Mouse (Mus musculus) hindbrain, embryonic 15.5 days (tissue): ENCODE measurements around the gene Trim14. TPM values are rescaled to one million over a fixed set of nuclear protein-coding genes. Genes with fewer than 3 reads are reported as not detected.
A peak's percentile ranks its signal among the peaks of the same experiment; 100 is the strongest.

Experiments used
- ATAC-seq: fragments of 200-750 bp; cut with Nextera tagmentation; 2 replicates; pipeline ENCODE4 v1.8.0; 2017; ENCODE audit warnings: low read depth, moderate number of reproducible peaks, moderate TSS enrichment; ENCODE audit not compliant: low FRiP score
- H3K27ac ChIP-seq: fragments of 300-500 bp; sonication (generic); replicated peaks from 2 replicates; pipeline ENCODE4 v1.5.1; 2015; ENCODE audit warnings: mild to moderate bottlenecking, inconsistent platforms
- H3K27me3 ChIP-seq: fragments of 300-500 bp; sonication (generic); 2 replicates; pipeline ENCODE4 v1.6.1; 2015; ENCODE audit warnings: control low read depth, inconsistent platforms
- H3K36me3 ChIP-seq: fragments of 300-500 bp; sonication (generic); 2 replicates; pipeline ENCODE4 v1.6.1; 2015; ENCODE audit warnings: control low read depth, inconsistent platforms
- H3K4me1 ChIP-seq: fragments of 300-500 bp; sonication (generic); replicated peaks from 2 replicates; pipeline ENCODE4 v1.6.1; 2015; ENCODE audit warnings: control low read depth, inconsistent platforms
- H3K4me2 ChIP-seq: fragments of 300-500 bp; sonication (generic); 2 replicates; pipeline ENCODE4 v1.6.1; 2015; ENCODE audit warnings: moderate library complexity, mild to moderate bottlenecking, inconsistent platforms
- H3K4me3 ChIP-seq: fragments of 300-500 bp; sonication (generic); 2 replicates; pipeline ENCODE4 v1.5.1; 2015; ENCODE audit warnings: mild to moderate bottlenecking, inconsistent platforms
- H3K9ac ChIP-seq: fragments of 300-500 bp; sonication (generic); 2 replicates; pipeline ENCODE4 v1.6.1; 2015; ENCODE audit warnings: inconsistent platforms
- H3K9me3 ChIP-seq: fragments of 300-500 bp; sonication (generic); 2 replicates; pipeline ENCODE4 v1.6.1; 2016; ENCODE audit warnings: control low read depth, inconsistent platforms
- WGBS: fragments of 180-500 bp; shearing (Covaris S2); methylation state at CpG from one replicate; pipeline ENCODE4 v1.1.7; 2015; 5-methylcytosine and 5-hydroxymethylcytosine counted together
- polyA plus RNA-seq: library from polyadenylated mRNA; unstranded; fragments of >200 nt; fragmentation: Nextera tagmentation; extraction: Ambion mirVana; gene quantifications from 2 replicates; pipeline ENCODE4 v1.2.1, GENCODE M21; 2015

Trim14 gene
- polyA plus RNA-seq, 1 experiment from 2014 or later = 1.2 TPM

DNA sequence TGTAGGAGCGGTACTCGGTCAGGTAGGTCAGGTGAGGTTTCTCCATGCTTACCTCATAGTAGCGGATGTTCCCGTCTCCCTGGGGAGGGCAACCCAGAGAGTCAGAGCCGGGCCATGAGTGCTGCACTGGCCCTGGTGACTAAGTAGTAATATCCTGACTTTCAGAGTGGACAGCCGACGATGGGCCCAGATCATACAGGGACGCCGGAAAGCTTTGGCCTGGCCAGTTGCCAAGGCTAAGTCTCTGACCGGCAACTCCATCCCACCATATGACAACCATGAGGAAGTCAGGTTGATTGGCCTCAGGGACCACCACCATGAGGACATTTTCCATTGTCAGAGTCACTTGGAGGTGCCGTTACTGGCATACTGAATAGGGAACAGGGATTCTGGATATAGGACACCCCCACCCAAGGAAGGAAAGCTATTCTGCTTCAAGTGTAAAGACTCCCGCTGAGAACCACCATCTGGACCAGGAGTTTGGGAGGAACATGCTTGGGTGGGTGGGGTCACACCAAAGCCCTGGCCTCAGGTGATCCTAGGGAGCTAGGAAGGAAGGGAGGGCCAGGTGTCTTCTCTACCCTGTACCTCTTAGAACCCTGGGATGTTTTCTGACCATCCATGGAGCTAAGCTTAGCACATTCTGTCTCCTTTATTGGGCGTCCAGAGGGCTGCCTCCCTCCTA, 7.6 kb upstream of the Trim14 start:
- Histone ChIP-seq H3K4me2 (no peak overlapping the region), H3K4me1 (no peaks in the 10 kb centered on the region), H3K4me3 (no peak overlapping the region), H3K36me3 (peaks cover 9% of the 10 kb centered on the region; the same call in 1 of the 2 replicates), H3K27ac (no peak overlapping the region), H3K27me3 (0 out of 2 replicates have a peak, but pooled peaks cover 4% of the 10 kb centered on the region), H3K9ac (no peak overlapping the region), H3K9me3 (no peaks in the 10 kb centered on the region)
- no peak for ATAC-seq
- 94% methylated on average over 13 of the region's 13 CpGs for WGBS

DNA sequence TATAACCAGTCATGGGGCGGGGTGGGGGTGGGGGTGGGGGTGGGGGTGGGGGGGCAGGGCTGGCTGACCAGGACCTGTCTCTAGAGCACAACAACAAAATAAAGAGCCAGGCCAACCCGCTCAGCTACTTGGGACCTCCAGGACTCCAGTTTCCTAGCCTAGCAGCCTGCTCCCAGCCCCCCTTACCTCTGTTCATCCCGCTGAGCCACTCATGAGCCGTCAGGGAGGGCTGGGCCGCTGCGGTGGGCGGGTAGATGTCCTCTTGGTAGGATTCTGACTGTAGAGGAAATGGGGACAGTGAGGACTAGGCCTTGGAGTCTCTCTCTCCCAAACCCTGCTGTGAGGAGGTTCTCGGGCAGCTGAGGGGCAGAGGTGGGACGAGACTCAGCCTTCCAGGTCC, 5.8 kb upstream of the Trim14 start:
- no peaks in the 10 kb centered on the region for H3K4me1 ChIP-seq
- WGBS = 50% methylated on average over 9 of the region's 9 CpGs
- H3K4me2 ChIP-seq = no peak overlapping the region
- H3K4me3 ChIP-seq = no peak overlapping the region
- H3K36me3 ChIP-seq = peaks cover 9% of the 10 kb centered on the region; the same call in 1 of the 2 replicates
- no peak overlapping the region for H3K9ac ChIP-seq
- no peak for ATAC-seq
- H3K27me3 ChIP-seq = peaks cover 16% of the 10 kb centered on the region
- H3K9me3 ChIP-seq = no peaks in the 10 kb centered on the region
- no peak overlapping the region for H3K27ac ChIP-seq

DNA sequence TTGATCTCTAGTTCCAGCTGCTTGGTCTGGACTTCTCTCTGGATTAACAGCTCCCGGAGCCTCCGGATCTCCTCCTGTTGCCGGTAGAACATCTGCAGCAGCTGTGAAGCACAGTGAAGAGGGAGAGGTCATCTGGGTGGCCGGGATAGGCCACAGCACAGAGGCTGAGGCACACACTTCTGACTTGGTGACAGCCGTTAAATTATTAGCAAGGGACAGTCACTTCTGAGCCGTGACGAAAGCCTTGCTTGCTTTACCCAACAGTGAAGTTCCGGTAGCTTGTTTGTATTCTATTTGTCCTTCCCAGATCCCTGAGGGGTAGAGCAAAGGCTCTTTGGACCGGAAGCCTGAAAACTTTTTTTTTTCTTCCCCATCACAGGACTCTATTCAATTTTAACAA, 3.2 kb upstream of the Trim14 start:
- H3K4me1 ChIP-seq = peaks cover 19% of the 10 kb centered on the region
- 59% methylated on average over 9 of the region's 9 CpGs for WGBS
- H3K4me2 ChIP-seq = no peak overlapping the region
- H3K4me3 ChIP-seq = no peak overlapping the region
- peaks cover 40% of the 10 kb centered on the region for H3K27me3 ChIP-seq
- no peak overlapping the region for H3K9ac ChIP-seq
- no peaks in the 10 kb centered on the region for H3K9me3 ChIP-seq
- H3K27ac ChIP-seq = no peak overlapping the region
- peaks cover 9% of the 10 kb centered on the region; the same call in 1 of the 2 replicates for H3K36me3 ChIP-seq
- no peak for ATAC-seq

DNA sequence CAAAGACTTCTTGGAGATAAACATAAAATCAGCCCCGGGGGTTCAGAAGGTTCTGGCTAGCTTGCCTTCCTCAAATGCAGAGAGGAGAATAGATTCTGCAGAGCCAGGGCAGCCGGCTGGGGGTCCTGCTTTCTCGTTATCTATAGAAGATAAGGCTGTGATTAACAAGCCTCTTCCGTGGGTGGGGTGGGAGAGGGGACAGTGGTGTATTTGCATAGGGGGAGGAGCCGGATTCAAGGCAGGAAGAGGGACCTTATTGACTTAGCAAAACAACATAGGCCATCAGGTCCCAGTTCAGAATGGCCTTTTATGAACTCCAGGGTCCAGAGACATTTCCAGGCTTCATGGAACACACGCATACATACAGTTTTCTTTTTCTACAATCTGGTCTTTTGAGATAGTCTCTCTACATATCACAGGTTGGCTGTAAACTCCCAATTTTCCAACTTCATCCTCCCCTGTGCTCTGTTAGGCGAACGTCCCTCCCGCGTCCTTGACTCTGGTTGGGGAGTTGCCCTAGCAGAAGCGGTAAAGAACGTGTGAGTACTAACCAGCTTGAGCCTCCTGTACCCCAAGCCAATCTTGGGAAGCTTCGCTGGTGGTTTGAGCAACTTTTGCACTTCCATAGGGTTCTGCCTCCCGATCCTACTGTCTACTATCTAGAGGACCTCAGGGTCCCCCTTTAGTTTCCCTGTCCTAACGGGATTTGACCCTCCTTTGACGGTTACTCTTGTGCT, 679 bp downstream of the Trim14 start:
- H3K27ac ChIP-seq = no peak overlapping the region
- H3K4me2 ChIP-seq = peak overlapping the region; percentile 73
- no peaks in the 10 kb centered on the region for H3K36me3 ChIP-seq
- 6% methylated on average over 16 of the region's 16 CpGs for WGBS
- peaks cover 60% of the 10 kb centered on the region for H3K27me3 ChIP-seq
- peaks cover 24% of the 10 kb centered on the region for H3K4me1 ChIP-seq
- H3K9ac ChIP-seq = peak overlapping the region; percentile 32; the same call in 1 of the 2 replicates
- H3K4me3 ChIP-seq = peak overlapping the region; percentile 44
- no peaks in the 10 kb centered on the region for H3K9me3 ChIP-seq
- no peak for ATAC-seq

DNA sequence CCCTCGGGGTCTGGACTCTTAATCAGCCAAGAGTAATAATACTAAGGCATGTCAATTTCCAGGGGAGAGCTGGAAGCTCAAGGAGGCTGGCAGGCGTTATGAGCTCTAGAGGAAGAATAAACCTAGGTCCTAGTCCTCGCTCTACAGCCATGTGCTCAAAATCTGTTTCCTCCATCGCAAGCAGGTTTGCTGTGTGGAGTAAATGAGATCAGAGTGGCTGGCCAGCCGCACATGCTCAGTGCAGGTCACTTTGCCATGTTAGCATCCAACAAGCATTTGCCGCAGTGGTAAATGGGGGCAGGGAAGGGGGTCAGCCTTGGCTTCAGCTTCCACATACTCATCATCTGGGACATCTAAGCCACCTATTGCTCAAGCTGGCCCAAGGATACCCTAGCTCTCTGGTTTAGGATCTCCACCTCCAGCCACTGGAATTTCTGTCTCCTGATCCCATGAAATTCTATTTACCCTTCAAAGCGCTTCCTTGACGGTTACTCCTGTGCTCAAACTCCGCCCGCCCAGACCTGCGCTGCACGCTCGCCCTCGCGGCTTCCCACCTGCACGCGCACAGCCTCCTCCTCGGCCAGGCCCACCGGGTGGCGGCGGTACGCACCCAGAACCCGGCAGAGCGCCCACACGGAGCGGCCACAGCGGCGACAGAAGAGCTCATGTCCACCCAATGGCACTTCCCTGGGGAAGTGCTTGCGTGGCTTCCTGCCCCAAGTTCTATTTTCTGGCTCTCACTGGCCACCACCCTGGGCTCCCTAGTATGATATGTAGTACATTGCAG, 1.8 kb downstream of the Trim14 start:
- WGBS = 13% methylated on average over 29 of the region's 29 CpGs
- H3K27me3 ChIP-seq = peaks cover 57% of the 10 kb centered on the region
- ATAC-seq = peak; percentile 52; the same call in 1 of the 2 replicates

DNA sequence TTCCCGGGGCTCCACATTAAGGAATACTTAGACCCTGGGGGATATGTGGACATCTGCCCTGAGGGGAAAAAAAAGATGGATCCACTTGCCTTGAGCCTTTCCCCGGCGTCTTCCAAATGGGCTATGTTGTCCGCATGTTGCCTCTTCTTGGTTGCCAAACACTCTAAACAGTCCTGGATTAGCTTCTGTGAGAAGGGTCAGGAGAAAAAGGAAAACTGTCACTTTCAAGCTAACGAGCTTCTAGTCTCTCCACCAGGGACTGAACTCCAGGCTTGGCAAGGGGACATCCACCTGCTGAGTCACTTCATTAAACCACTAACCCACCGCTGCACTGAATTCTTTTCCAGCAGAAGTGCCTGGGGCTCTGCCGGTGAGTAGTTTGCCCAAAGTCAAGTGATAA, 3.0 kb downstream of the Trim14 start:
- no peak for ATAC-seq
- Histone ChIP-seq H3K36me3 (no peaks in the 10 kb centered on the region), H3K4me3 (no peak overlapping the region), H3K27me3 (peaks cover 54% of the 10 kb centered on the region), H3K9me3 (no peaks in the 10 kb centered on the region), H3K4me2 (no peak overlapping the region), H3K4me1 (peaks cover 24% of the 10 kb centered on the region), H3K27ac (no peak overlapping the region), H3K9ac (no peak overlapping the region)
- 72% methylated on average over 7 of the region's 7 CpGs for WGBS

More for the DNA sequence above, 1.8 kb downstream of the Trim14 start:
- H3K36me3 ChIP-seq = no peaks in the 10 kb centered on the region
- H3K9ac ChIP-seq = peak overlapping the region; percentile 4; the same call in 1 of the 2 replicates
- H3K4me2 ChIP-seq = peak overlapping the region; percentile 58
- H3K4me1 ChIP-seq = peaks cover 24% of the 10 kb centered on the region
- peak overlapping the region; percentile 24 for H3K4me3 ChIP-seq
- no peak overlapping the region; the same call in 1 of the 2 replicates for H3K27ac ChIP-seq
- no peaks in the 10 kb centered on the region for H3K9me3 ChIP-seq

DNA sequence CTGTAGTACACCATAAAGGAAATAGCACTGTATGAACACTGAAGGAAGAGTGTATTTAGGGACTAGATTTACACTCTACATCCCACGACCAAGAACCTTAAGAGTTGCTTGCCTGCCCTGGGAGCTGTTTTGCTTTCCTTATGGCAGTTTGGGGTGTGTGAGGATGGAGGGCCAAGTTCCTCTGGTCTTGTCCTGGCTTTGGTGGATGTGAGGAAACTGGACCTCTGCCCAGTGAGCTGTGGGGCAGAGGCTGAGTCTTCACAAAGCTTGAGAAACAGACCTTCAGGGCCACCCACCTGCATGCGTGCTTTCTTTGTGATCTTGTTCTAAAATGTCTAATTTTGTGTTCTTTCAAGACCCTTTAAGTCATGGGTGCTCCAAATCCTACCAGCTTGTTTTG, 3.4 kb downstream of the Trim14 start:
- Histone ChIP-seq H3K27me3 (peaks cover 50% of the 10 kb centered on the region), H3K4me3 (no peak overlapping the region), H3K27ac (no peak overlapping the region), H3K36me3 (no peaks in the 10 kb centered on the region), H3K4me2 (no peak overlapping the region), H3K9me3 (no peaks in the 10 kb centered on the region), H3K4me1 (peaks cover 25% of the 10 kb centered on the region), H3K9ac (no peak overlapping the region)
- ATAC-seq = no peak
- WGBS = 80% methylated on average over 2 of the region's 2 CpGs

DNA sequence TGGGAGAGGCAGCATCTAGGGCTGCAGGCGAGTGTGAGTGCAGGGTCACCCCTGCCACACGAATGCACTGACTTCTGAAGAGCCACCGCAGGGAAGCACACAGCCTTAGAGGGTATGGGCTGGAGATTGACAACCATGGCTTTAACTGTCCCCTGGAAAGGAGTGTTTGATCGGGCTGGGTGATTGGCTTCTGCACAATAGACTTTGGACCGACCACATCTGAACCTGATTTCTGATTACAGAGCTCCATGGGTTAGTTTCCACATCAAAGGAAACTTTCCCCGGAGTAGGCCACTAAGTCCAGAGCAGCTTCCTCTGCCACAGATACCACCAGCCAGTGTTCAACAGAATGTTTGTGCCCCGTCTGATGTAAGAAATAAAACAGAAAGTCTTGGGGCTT, 6.2 kb downstream of the Trim14 start:
- peaks cover 25% of the 10 kb centered on the region for H3K27me3 ChIP-seq
- no peak for ATAC-seq
- 57% methylated on average over 7 of the region's 7 CpGs for WGBS

DNA sequence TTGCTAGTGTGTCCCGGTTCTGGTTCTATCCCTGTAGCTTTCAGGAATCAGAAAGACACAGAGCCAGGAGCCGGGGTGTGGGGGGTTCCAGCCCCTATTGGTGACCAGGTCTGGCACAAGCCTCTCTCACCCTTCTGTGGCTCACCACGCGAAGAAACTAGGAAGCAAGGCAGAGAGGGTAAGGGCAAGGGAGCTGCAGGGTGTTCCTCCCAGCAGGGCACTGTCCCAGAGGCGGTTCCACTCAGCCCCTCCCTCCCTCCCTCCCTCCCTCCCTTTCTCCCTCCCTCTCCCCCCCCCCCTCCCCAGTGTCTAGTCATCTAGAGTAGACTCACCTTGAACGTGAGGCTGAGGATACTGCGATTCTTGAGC, 8.4 kb downstream of the Trim14 start:
- Histone ChIP-seq H3K4me3 (peak overlapping the region; percentile 7; the same call in 1 of the 2 replicates), H3K27ac (no peak overlapping the region), H3K27me3 (peaks cover 6% of the 10 kb centered on the region), H3K9me3 (no peaks in the 10 kb centered on the region), H3K36me3 (no peaks in the 10 kb centered on the region), H3K4me2 (peak overlapping the region; percentile 47), H3K9ac (no peak overlapping the region), H3K4me1 (0 out of 2 replicates have a peak, but pooled peaks cover 5% of the 10 kb centered on the region)
- 3% methylated on average over 6 of the region's 7 CpGs for WGBS
- ATAC-seq = no peak; the same call in 1 of the 2 replicates

More for the DNA sequence above, 6.2 kb downstream of the Trim14 start:
- no peak overlapping the region for H3K4me2 ChIP-seq
- H3K4me1 ChIP-seq = peaks cover 16% of the 10 kb centered on the region
- no peak overlapping the region for H3K4me3 ChIP-seq
- no peaks in the 10 kb centered on the region for H3K9me3 ChIP-seq
- H3K9ac ChIP-seq = no peak overlapping the region
- H3K27ac ChIP-seq = no peak overlapping the region
- H3K36me3 ChIP-seq = no peaks in the 10 kb centered on the region

DNA sequence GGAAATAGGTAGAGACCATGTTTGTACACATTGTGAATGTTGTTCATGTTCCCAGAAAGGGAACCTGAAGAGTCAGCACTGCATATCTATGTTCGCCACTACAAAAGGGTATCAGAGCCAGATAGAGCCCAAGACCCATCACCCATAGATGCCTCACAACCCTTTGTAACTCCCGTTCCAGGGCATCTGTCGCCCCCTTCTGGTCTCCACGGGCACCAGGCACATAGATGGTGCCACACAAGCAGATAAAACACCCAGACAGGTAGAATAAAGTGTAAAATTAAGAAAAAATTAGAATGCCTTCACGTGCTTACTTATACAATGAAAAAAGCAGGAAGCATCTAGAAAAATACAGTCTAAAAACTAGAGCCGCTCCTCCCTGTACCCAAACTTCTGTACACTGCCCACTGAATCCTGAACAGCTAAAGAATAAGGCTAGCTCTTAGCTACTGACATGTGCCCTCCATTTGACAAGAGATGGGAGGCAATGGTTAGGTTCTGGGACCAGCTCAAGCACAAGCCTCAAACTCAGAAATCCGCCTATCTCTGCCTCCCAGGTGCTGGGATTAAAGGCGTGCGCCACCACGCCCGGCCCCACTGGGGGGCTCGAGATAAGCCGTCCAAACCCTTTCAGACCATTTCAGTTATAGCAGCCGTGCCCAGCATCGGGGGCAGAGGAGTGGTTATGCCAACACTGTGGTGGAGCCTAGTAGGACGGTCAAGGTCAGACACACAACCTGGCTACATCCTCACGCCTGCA, 9.0 kb downstream of the Trim14 start:
- Histone ChIP-seq H3K36me3 (no peaks in the 10 kb centered on the region), H3K4me2 (peak overlapping the region; percentile 47), H3K9me3 (no peaks in the 10 kb centered on the region), H3K4me1 (0 out of 2 replicates have a peak, but pooled peaks cover 5% of the 10 kb centered on the region), H3K9ac (no peak overlapping the region), H3K27me3 (peaks cover 1% of the 10 kb centered on the region; the same call in 1 of the 2 replicates), H3K27ac (no peak overlapping the region), H3K4me3 (peak overlapping the region; percentile 7; the same call in 1 of the 2 replicates)
- WGBS = 38% methylated on average over 17 of the region's 17 CpGs
- no peak for ATAC-seq

DNA sequence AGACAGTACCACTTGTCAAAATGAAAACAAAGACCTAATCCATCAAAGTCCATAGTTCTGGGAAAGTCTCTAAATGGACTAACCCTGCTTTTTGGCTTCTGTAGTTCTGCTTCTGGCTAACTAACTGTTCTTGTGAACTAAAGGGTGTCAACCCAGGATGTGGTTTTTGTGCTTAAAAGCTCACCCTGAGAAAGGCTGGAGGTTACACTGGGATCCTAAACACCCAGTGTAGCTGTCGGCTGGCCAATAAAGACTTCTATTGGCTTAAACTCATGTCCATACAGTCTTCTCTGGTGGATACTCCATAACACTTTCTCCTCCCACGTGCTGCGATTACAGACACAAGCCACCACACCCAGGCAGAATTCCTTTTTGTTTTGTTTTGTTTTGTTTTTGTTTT, 9.7 kb downstream of the Trim14 start:
- 96% methylated on average over 3 of the region's 3 CpGs for WGBS
- Histone ChIP-seq H3K4me2 (no peak overlapping the region), H3K27ac (no peak overlapping the region), H3K9me3 (no peaks in the 10 kb centered on the region), H3K9ac (no peak overlapping the region), H3K27me3 (no peaks in the 10 kb centered on the region), H3K4me3 (no peak overlapping the region), H3K4me1 (0 out of 2 replicates have a peak, but pooled peaks cover 5% of the 10 kb centered on the region), H3K36me3 (no peaks in the 10 kb centered on the region)
- no peak for ATAC-seq
